Mouse (Mus musculus): Measurements from ENCODE around the gene Zcchc2. TPM values are rescaled to one million over a fixed set of nuclear protein-coding genes. Genes with fewer than 3 reads are reported as not detected.

Zcchc2 gene
- total RNA-seq (2021): 1 to 10 TPM; 6.6 to 9.8 TPM
- 8.3 and 10.6 TPM in 2 replicates for polyA plus RNA-seq (2012; rRNA removed)
- long read RNA-seq, full-length matches to known transcripts: 1 of 3 reads
- long read RNA-seq, partial matches to known transcripts: 0 of 3 reads
- long read RNA-seq, other reads (novel, unspliced or antisense): 2 of 3 reads

DNA sequence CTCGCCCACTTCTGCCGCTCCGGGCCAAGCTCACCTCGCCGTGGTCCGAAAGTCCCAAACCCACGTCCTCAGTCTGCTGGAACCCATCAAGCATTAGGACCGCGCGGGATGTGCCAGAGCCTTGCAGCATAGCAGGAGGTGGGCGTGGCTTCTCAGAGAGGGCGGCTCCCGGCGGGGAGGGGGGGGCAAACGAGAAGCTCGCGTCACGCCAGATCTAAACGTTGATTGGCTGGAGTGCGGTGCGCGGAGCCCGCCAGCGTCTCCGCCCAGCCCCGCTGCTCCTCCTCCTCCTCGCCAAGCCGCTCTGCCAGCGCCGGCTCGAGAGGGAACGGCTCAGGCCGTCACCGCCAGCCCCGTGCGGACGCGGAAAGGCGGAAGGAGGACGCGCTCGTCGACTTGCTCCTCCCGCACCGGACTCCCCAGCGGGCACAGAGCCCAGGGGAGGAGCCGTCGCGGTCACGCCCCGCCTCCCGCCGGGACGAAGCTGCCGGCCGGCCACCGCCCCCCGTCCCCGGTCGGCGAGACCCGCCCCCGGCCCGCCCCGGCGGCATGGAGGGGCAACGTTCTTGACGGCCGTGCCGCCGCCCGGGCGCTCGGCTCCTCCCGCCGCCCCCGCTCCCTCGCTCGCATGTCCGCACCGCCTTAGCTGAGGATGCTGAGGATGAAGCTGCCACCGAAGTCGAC is at the start of gene Zcchc2:
TSS of gene Zcchc2 (plus strand) at position 269 of the 684 bp plus-strand sequence.
- H3K27ac ChIP-seq: peak within 1 kb of the TSS; percentile 95
- H3K9ac ChIP-seq (ENCODE audit: low read depth, low read length): peak within 1 kb of the TSS; percentile 87
- peaks cover 6% of the 10 kb centered on the region for H3K4me1 ChIP-seq (ENCODE audit: control insufficient read depth, insufficient read depth, low read length)
- H3K79me2 ChIP-seq (replicated peaks; ENCODE audit: control insufficient read depth, insufficient read depth, low read length): no peaks in the 10 kb centered on the region
- under 1% methylated on average over 79 of the region's 83 CpGs for WGBS
- peak within 1 kb of the TSS; percentile 97 for H3K4me3 ChIP-seq
- peak; percentile 100 for DNase-seq
- H3K27me3 ChIP-seq (ENCODE audit: control insufficient read depth, insufficient read depth, low read length): no peaks in the 10 kb centered on the region
- intact Hi-C loops (cut with DNase I): loop anchor here (2.0 to 10.0 kb wide), 3 partner anchors 17 to 185 kb away; partner anchors contain the start of gene Phlpp1
- peaks cover 5% of the 10 kb centered on the region; the same call in 1 of the 2 replicates for H3K36me3 ChIP-seq (ENCODE audit: control insufficient read depth, insufficient read depth, low read length)
- TF ChIP-seq EP300 (IDR thresholded peaks at IDR 0.05; ENCODE audit: insufficient read depth, low read depth, low read length): peak; percentile 18; the same call in 1 of the 2 replicates
- peak; percentile 88 for TF ChIP-seq POLR2A (IDR thresholded peaks at IDR 0.05; ENCODE audit: insufficient read depth, low read depth, low read length)
- TF ChIP-seq CTCF (IDR thresholded peaks at IDR 0.05): no peak

DNA sequence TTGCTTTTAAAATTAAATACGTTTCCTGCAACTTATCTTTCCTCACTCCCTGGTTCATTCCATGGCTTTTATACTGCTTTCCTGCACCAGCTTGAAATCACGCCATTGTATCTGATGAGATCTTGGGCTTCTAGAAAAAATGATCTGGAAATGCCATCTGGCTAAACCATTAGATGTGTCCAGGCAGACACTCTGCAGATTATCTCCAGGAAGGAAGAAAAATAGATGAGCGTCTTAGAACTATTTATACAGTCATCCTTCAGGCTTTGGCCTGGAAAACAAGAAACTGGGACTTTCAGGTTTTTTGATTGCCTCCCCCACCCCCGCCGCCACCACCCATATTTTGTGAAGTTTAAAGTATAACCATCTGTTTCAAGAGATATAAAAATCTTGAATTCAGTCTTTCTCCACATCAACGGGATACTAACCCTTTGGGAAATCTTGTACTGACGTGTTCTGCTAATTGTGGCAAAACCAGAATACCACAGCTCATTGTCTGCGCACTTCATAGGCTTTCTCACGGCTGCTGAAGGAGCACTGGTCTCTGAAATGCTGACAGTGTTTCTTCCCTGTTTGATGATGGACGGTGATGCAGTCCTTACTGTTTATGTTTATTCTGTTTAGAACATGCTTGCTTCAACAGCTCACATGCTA is 45.2 kb upstream of the Zcchc2 start:
- intact Hi-C loops (cut with DNase I): loop anchor here (5.0 kb wide), 2 partner anchors 38 to 53 kb away; no protein-coding TSS in a partner anchor
- no peak overlapping the region for H3K9ac ChIP-seq (ENCODE audit: low read depth, low read length)
- WGBS: 50% methylated on average over 10 of the region's 10 CpGs

DNA sequence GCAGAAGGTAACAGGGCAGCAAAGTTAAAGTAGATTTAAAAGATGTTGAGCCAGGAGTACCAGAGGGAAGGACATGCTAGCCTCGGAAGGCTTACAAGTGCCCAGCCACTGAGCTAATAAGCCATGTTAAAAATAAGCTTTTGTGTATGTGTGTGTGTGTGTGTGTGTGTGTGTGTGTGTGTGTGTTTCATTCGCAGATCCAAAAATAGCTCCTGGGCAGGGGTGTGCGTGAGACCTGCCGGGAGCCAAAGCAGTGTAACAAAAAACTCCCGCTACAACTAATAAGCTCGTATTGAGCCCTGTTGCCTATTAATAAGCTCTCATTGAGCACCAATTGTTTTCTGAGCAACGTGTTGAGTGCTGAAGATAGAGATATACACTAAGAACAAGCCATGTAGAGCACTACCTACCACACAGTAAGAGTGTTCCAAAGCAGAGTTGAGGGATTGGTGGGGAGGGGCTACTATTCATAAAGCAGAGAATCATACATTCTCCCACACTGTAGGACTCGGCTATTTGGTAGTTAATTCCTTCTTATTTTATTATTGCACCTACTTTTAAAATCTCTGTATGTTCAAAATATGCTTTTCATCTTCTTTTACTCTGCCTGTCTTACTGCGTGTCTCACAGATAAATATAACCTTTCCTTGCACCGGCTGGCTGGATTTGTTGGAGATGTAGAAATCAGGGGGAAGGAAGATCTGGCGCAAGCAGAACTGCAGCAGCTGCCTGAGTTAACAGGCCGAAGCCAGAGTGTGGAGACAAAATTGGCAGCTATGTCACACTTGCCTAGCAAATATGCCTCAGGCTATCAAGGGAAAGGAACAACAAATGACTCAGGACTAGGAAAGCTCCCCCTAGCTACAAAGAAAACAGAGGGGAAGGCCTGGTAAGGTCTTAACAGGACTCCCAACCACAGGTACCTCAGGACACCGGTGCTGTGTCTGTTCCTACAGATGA is 43.3 kb upstream of the Zcchc2 start:
- intact Hi-C loops (cut with DNase I): loop anchor here (5.0 kb wide), 2 partner anchors 40 to 55 kb away; no protein-coding TSS in a partner anchor
- no peaks in the 10 kb centered on the region for H3K36me3 ChIP-seq (ENCODE audit: control insufficient read depth, insufficient read depth, low read length)
- no peaks in the 10 kb centered on the region for H3K27me3 ChIP-seq (ENCODE audit: control insufficient read depth, insufficient read depth, low read length)
- peaks cover 2% of the 10 kb centered on the region; the same call in 1 of the 2 replicates for H3K4me1 ChIP-seq (ENCODE audit: control insufficient read depth, insufficient read depth, low read length)
- peak overlapping the region; percentile 20; the same call in 1 of the 2 replicates for H3K4me3 ChIP-seq
- H3K79me2 ChIP-seq (replicated peaks; ENCODE audit: control insufficient read depth, insufficient read depth, low read length): no peaks in the 10 kb centered on the region
- TF ChIP-seq POLR2A (IDR thresholded peaks at IDR 0.05; ENCODE audit: insufficient read depth, low read depth, low read length) (no peak), CTCF (IDR thresholded peaks at IDR 0.05) (peak; percentile 54), EP300 (IDR thresholded peaks at IDR 0.05; ENCODE audit: insufficient read depth, low read depth, low read length) (0 out of 2 replicates have a peak, but pooled peaks have one; percentile 52)
- peak in 1 of 2 experiments; percentile 63 for DNase-seq
- peak overlapping the region; percentile 71 for H3K27ac ChIP-seq
- 47% methylated on average over 13 of the region's 13 CpGs for WGBS
- no peak overlapping the region; the same call in none of the 2 replicates for H3K9ac ChIP-seq (ENCODE audit: low read depth, low read length)

More for the DNA sequence above, 45.2 kb upstream of the Zcchc2 start:
- H3K4me3 ChIP-seq: no peak overlapping the region
- TF ChIP-seq EP300 (IDR thresholded peaks at IDR 0.05; ENCODE audit: insufficient read depth, low read depth, low read length): no peak
- no peak for TF ChIP-seq CTCF (IDR thresholded peaks at IDR 0.05)
- no peak for TF ChIP-seq POLR2A (IDR thresholded peaks at IDR 0.05; ENCODE audit: insufficient read depth, low read depth, low read length)
- H3K4me1 ChIP-seq (ENCODE audit: control insufficient read depth, insufficient read depth, low read length): peaks cover 2% of the 10 kb centered on the region; the same call in 1 of the 2 replicates
- H3K36me3 ChIP-seq (ENCODE audit: control insufficient read depth, insufficient read depth, low read length): no peaks in the 10 kb centered on the region
- no peaks in the 10 kb centered on the region for H3K79me2 ChIP-seq (replicated peaks; ENCODE audit: control insufficient read depth, insufficient read depth, low read length)
- DNase-seq: no peak
- no peaks in the 10 kb centered on the region for H3K27me3 ChIP-seq (ENCODE audit: control insufficient read depth, insufficient read depth, low read length)
- no peak overlapping the region for H3K27ac ChIP-seq

DNA sequence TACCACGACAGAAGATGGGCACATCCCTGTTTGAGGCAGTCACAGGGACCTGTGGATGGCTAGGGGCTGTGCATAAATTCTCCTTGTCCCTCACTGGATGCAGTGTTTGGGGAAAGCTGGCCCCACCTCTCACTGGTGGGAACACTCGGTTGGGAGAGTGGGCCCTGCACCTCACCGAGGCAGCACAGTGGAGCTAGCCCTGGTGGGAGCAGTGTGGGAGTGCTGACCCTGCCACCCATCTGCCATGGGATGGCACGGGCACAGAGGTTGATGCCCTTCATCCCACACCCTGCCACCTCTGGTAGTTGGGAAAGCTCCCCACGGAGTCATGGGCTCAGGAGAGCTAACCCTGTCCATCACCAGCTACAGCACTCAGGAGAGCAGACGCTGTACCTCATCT is 41.9 kb upstream of the Zcchc2 start:
- no peak for DNase-seq
- Histone ChIP-seq H3K27me3 (ENCODE audit: control insufficient read depth, insufficient read depth, low read length) (no peaks in the 10 kb centered on the region), H3K9ac (ENCODE audit: low read depth, low read length) (no peak overlapping the region), H3K4me3 (no peak overlapping the region), H3K4me1 (ENCODE audit: control insufficient read depth, insufficient read depth, low read length) (peaks cover 2% of the 10 kb centered on the region; the same call in 1 of the 2 replicates), H3K36me3 (ENCODE audit: control insufficient read depth, insufficient read depth, low read length) (no peaks in the 10 kb centered on the region), H3K27ac (no peak overlapping the region), H3K79me2 (replicated peaks; ENCODE audit: control insufficient read depth, insufficient read depth, low read length) (no peaks in the 10 kb centered on the region)
- WGBS: 84% methylated on average over 6 of the region's 6 CpGs
- TF ChIP-seq CTCF (IDR thresholded peaks at IDR 0.05) (no peak), POLR2A (IDR thresholded peaks at IDR 0.05; ENCODE audit: insufficient read depth, low read depth, low read length) (no peak), EP300 (IDR thresholded peaks at IDR 0.05; ENCODE audit: insufficient read depth, low read depth, low read length) (no peak)
- intact Hi-C loops (cut with DNase I): loop anchor here (5.0 kb wide), 2 partner anchors 41 to 56 kb away; no protein-coding TSS in a partner anchor

DNA sequence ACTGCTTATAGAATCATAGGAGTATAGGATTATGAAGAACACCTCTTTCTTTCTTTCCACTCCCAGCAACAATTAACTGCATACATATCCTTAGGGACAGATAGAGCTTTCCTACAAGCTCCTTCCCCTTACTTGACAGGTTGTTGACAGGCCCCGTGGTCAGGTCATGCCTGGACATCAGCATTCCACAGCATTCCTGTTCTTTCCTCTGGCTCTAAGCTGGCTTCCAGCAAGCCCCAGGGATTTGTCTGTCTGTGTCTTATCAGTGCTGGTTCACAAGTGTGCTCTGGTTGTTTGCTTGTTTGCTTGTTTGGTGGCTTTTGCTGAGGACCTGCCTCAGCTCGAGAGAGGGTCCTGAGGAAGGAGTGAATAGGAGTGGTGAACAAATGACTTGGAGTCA is 36.6 kb upstream of the Zcchc2 start:
- H3K27ac ChIP-seq: no peak overlapping the region
- intact Hi-C loops (cut with DNase I): no loop called here
- H3K27me3 ChIP-seq (ENCODE audit: control insufficient read depth, insufficient read depth, low read length): no peaks in the 10 kb centered on the region
- no peaks in the 10 kb centered on the region for H3K4me1 ChIP-seq (ENCODE audit: control insufficient read depth, insufficient read depth, low read length)
- no peak for DNase-seq
- H3K9ac ChIP-seq (ENCODE audit: low read depth, low read length): no peak overlapping the region
- no peak overlapping the region for H3K4me3 ChIP-seq
- H3K36me3 ChIP-seq (ENCODE audit: control insufficient read depth, insufficient read depth, low read length): no peaks in the 10 kb centered on the region
- TF ChIP-seq CTCF (IDR thresholded peaks at IDR 0.05) (no peak), POLR2A (IDR thresholded peaks at IDR 0.05; ENCODE audit: insufficient read depth, low read depth, low read length) (no peak), EP300 (IDR thresholded peaks at IDR 0.05; ENCODE audit: insufficient read depth, low read depth, low read length) (no peak)
- H3K79me2 ChIP-seq (replicated peaks; ENCODE audit: control insufficient read depth, insufficient read depth, low read length): no peaks in the 10 kb centered on the region
- 32% methylated on average over 2 of the region's 2 CpGs for WGBS

Data from heart, adult 2 months (tissue).